Mouse (Mus musculus) c-Kit-positive CD71-positive TER-119-positive erythroid progenitor cells, embryonic 14.5 days (primary cell): ENCODE measurements at regions not wholly inside any gene's neighbourhood (a gene's known extent, or its start where the extent isn't known, plus 50 kb on each side); places are given as distances from the start of the nearest gene placed in this dataset.

ENCODE experiments used
- DNase-seq: peaks from one replicate; pipeline ENCODE4 v3.0.0-alpha.2; 2013; ENCODE audit warnings: low spot score

DNA sequence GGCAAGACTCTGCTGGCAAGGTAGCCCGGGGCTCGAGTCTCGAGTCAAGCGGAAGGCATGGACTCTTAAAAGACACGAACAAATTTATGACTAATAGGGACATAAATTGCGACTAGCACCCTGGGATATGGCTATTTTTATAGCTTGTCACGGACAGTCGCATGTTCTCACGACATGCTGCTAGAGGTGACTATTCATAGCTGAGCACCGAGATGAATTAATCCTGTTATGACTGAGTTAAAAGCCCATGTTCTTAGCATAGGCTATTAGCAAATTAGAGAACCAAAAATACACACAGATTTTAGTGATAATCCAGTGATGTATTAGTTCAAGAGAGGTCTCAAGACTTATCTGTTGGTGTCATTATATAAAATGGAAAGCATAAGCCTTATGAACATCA is 539.2 kb downstream of the Gm19410 start:
- DNase-seq, result no peak

DNA sequence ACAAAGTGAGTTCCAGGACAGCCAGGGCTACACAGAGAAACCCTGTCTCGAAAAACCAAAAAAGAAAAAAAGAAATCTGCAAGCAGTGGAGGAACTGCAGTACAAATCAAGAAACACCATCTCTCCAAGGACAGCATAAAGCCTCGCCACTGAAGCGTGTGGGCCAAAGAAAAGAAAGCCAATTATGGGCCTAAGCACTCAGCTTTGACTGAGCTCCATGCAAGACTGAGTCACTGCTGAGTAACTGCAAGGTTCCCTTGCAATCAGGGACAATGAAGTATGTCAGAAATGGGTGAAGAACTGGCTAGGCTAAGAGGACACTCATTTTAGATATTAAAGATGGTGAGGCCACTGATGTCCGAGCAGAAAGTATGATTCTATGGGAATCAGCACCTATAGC is 540.7 kb downstream of the Gm19410 start:
- DNase-seq, result no peak

DNA sequence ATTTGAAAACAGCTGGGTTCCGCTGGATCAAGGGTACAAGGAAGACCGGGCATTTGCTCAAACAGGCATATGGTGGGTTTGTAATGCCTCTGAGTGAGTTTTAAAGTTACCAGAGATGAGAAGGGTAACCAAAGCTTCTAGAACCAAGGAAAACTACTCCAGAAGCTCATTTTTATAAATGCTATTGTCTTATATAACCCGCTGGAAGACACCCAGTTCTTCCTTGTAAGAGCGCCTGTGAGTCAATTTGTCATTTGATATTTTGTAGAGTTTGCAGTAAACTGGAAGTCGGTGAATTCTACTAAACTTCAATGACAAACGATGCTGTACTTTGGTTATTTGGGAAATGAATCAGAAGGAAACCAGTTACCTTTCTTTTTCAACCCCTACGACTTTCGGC is 541.9 kb downstream of the Gm19410 start:
- DNase-seq, result no peak

- DNase-seq, result no peak
Observed at GRCm38 (mm10) chr8:36308056-36308455, 542.5 kb downstream of the Gm19410 start.

- DNase-seq, result no peak
Observed at GRCm38 (mm10) chr8:36309326-36309725, 543.7 kb downstream of the Gm19410 start.

DNA sequence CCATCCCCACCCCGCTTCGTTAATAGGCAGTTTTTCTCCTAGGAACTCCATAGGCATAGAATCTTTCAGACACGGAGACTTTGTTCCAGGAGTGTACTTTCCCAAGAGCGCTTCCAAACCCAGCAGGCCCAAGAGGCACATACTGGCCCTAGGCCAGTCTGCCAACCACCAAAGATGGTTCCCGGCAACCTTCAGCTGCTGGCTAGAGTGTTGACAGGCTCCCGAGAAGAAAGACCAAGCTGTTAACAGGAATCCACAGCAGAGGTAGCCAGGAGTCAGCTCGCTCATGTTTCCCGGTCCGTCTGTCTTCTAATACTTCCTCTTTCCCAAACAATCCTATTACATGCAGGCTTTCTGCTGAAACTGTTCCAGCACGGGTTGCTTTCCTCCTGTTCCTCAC is 544.4 kb downstream of the Gm19410 start:
- no peak for DNase-seq

GRCm38 (mm10) chr8:36311734-36312133 is 546.1 kb downstream of the Gm19410 start:
- no peak for DNase-seq

GRCm38 (mm10) chr8:36312963-36313362 is 547.4 kb downstream of the Gm19410 start:
- no peak for DNase-seq

- DNase-seq, result no peak
Observed at GRCm38 (mm10) chr8:36318396-36318795, 552.8 kb downstream of the Gm19410 start.

- DNase-seq, result no peak
Observed at GRCm38 (mm10) chr8:36318884-36319283, 553.3 kb downstream of the Gm19410 start.

DNA sequence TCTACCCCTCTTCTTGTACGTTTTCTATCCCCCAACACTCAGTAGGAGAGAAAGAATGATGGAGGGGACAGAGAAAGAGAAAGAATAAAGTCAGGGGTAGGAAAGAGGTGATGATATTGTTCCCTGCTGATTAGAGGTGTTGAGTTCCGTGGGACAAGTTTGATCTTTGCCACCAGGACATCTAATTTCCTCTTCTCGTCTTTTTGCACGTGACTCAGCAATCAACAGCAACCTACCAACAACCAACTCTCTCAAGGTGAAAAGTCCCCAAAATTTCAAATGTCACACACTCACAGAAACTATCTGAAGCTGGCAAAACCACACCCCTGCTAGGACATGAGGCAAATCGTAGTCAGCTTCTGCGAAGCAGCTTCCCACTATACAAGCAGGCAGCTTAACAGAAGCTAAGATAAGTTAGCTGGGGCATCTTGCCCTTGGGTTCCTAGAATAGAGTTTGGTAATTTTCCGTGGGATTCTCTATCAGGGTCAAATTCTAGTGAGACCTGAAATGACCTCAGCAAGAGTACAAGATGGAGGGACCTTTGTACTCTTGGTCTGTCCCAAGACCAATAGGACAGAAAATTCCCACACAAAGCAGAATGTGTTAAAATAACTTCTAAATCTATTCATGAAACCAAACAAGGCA is 553.8 kb downstream of the Gm19410 start:
- DNase-seq, result peak; percentile 2

GRCm38 (mm10) chr8:36322125-36322524 is 556.5 kb downstream of the Gm19410 start:
- no peak for DNase-seq

- no peak for DNase-seq
Observed at GRCm38 (mm10) chr8:36322578-36322977, 557.0 kb downstream of the Gm19410 start.

DNA sequence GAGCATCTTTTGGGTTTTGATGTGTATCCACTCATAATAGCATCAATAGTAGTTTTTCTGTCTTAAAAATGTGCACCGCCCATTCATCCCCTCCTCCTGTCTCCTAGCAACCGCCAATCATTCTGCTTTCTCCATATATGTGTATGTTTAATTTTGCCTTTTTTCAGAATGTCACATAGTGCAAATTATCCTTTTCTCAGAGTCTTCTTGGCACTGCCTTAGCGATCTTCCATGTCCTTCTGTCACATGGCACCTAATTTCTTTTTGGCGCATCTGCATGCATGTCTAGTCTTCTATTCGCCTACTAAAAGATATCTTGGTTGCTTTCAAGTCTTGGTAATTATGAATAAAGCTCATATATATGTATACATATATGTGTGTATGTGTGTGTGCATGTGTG is 573.0 kb downstream of the Gm19410 start:
- no peak for DNase-seq

- DNase-seq, result no peak
Observed at GRCm38 (mm10) chr8:36339449-36339848, 573.9 kb downstream of the Gm19410 start.

GRCm38 (mm10) chr8:36340454-36340853 is 574.9 kb downstream of the Gm19410 start:
- DNase-seq, result no peak

DNA sequence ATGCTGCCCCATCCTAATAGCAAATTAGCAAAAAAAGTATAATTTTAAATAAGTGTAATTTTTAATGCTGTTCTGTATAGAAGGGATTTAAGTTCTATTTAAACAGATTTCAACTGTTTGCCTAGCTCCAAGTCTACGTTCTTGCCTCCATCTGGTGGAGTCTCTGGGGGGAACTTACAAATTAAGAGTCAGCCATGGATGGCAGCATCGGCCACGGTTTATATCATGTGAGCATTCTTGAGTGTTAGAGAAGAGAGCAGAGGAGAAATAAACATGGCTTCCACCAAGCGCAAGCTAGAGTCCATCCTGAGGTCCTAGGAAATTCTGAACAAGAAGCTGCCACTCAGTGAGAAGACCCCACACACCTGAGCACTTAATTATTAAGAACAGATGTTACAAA is 576.4 kb downstream of the Gm19410 start:
- DNase-seq, result no peak

GRCm38 (mm10) chr8:36342650-36343049 is 577.1 kb downstream of the Gm19410 start:
- no peak for DNase-seq

GRCm38 (mm10) chr8:36346682-36347324 is 581.2 kb downstream of the Gm19410 start:
- DNase-seq, result peak; percentile 64

- no peak for DNase-seq
Observed at GRCm38 (mm10) chr8:36348067-36348466, 582.5 kb downstream of the Gm19410 start.

- DNase-seq, result no peak
Observed at GRCm38 (mm10) chr8:36354926-36355325, 589.3 kb downstream of the Gm19410 start.

DNA sequence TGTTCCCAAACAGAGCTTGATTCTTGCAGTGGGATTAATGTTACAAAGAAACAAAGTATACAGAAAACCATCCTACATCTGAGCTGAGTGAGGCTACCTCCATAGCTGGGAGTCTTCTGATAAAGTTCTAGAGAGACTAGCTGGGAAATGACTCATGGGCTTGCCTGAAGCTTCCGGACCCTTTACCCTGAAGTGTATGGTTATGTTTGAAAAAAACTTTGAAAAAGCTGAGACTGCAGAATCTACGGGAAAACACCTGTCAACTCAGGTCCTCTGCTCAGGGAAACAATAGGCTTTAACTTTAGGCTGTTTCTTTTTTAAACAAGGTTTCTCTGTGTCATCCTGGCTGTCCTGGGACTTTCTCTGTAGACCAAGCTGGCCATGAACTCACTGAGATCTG is 593.4 kb downstream of the Gm19410 start:
- DNase-seq, result no peak

- DNase-seq, result peak; percentile 47
Observed at GRCm38 (mm10) chr8:36361255-36361654, 595.7 kb downstream of the Gm19410 start.

- DNase-seq, result no peak
Observed at GRCm38 (mm10) chr8:36361818-36362217, 596.2 kb downstream of the Gm19410 start.
